Mouse (Mus musculus) heart, adult 11 months (tissue): ENCODE measurements at regions not wholly inside any gene's neighbourhood (a gene's known extent, or its start where the extent isn't known, plus 50 kb on each side); places are given as distances from the start of the nearest gene placed in this dataset.
A peak's percentile ranks its signal among the peaks of the same experiment; 100 is the strongest.

Experiments used
- DNase-seq: peaks from one replicate; pipeline ENCODE4 v3.0.0; 2022

GRCm38 (mm10) chr8:89632304-89632703 lies 588.3 kb upstream of the Sall1 start:
- DNase-seq: no peak

GRCm38 (mm10) chr8:89630540-89630939 lies 586.6 kb upstream of the Sall1 start:
- no peak for DNase-seq

- no peak for DNase-seq
These were observed 574.1 kb upstream of the Sall1 start for GRCm38 (mm10) chr8:89618089-89618488.

- no peak for DNase-seq
These were observed 572.0 kb upstream of the Sall1 start for GRCm38 (mm10) chr8:89615863-89616558.

GRCm38 (mm10) chr8:89609074-89609473 lies 565.1 kb upstream of the Sall1 start:
- DNase-seq: no peak

GRCm38 (mm10) chr8:89605905-89606468 lies 562.0 kb upstream of the Sall1 start:
- DNase-seq: no peak

GRCm38 (mm10) chr8:89604461-89604860 lies 560.5 kb upstream of the Sall1 start:
- DNase-seq: no peak

GRCm38 (mm10) chr8:89596380-89596779 lies 552.4 kb upstream of the Sall1 start:
- DNase-seq: no peak

- no peak for DNase-seq
These were observed 539.1 kb upstream of the Sall1 start for GRCm38 (mm10) chr8:89583091-89583490.

- no peak for DNase-seq
These were observed 538.6 kb upstream of the Sall1 start for GRCm38 (mm10) chr8:89582566-89582965.

GRCm38 (mm10) chr8:89571816-89572215 lies 527.9 kb upstream of the Sall1 start:
- peak; percentile 84 for DNase-seq

GRCm38 (mm10) chr8:89570639-89571325 lies 526.8 kb upstream of the Sall1 start:
- DNase-seq: peak; percentile 69

GRCm38 (mm10) chr8:89569406-89569805 lies 525.4 kb upstream of the Sall1 start:
- DNase-seq: peak; percentile 61

GRCm38 (mm10) chr8:89568641-89569040 lies 524.7 kb upstream of the Sall1 start:
- peak; percentile 65 for DNase-seq

GRCm38 (mm10) chr8:89566986-89567385 lies 523.0 kb upstream of the Sall1 start:
- DNase-seq: peak; percentile 16

- peak; percentile 71 for DNase-seq
These were observed 522.5 kb upstream of the Sall1 start for GRCm38 (mm10) chr8:89566461-89566860.

- DNase-seq: peak; percentile 75
These were observed 521.3 kb upstream of the Sall1 start for GRCm38 (mm10) chr8:89565147-89565826.

- peak; percentile 40 for DNase-seq
These were observed 519.6 kb upstream of the Sall1 start for GRCm38 (mm10) chr8:89563544-89563943.

- no peak for DNase-seq
These were observed 518.6 kb upstream of the Sall1 start for GRCm38 (mm10) chr8:89562597-89562996.

GRCm38 (mm10) chr8:89541231-89541630 lies 497.3 kb upstream of the Sall1 start:
- DNase-seq: peak; percentile 48

- peak; percentile 14 for DNase-seq
These were observed 490.6 kb upstream of the Sall1 start for GRCm38 (mm10) chr8:89534605-89535004.

- peak; percentile 41 for DNase-seq
These were observed 481.1 kb upstream of the Sall1 start for GRCm38 (mm10) chr8:89525041-89525440.

GRCm38 (mm10) chr8:89523336-89523735 lies 479.4 kb upstream of the Sall1 start:
- DNase-seq: peak; percentile 67

- DNase-seq: peak; percentile 4
These were observed 472.6 kb upstream of the Sall1 start for GRCm38 (mm10) chr8:89516602-89517001.
